Mouse (Mus musculus): ENCODE data around the gene Fkbpl. TPM values are rescaled to one million over a fixed set of nuclear protein-coding genes. Genes with fewer than 3 reads are reported as not detected.

The Fkbpl gene
- polyA plus RNA-seq, 1 experiment from 2014 or later = 14.4 TPM

DNA sequence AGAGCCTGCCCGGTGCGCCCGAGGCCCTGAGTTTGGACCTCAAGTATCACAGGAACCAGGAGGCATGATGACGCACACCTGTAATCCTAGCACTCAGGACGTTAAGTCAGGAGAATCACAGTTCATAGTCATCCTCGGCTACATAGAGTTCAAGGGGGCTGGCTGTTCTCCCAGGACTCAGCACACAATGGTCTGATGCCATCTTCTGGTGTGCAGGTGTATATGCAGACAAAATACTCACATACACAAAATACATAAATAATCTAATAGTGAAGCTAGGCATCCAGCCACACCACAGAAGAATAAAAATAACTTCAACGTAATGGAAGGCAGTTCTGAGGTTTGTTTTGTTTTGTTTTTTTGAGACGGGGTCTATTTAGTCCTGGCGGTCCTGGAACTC, 21.4 kb upstream of the Fkbpl start:
- no peaks in the 10 kb centered on the region for H3K9me3 ChIP-seq (ENCODE audit: control insufficient read depth, low read length)
- DNase-seq (ENCODE audit: low spot score, missing footprints) = no peak
- ATAC-seq (ENCODE audit: low FRiP score) = no peak
- 89% methylated on average over 9 of the region's 9 CpGs for WGBS
- no peaks in the 10 kb centered on the region for H3K27me3 ChIP-seq (ENCODE audit: control insufficient read depth, insufficient read depth, low read length)
- no peak overlapping the region for H3K9ac ChIP-seq (ENCODE audit: low read length)
- no peak overlapping the region for H3K4me2 ChIP-seq
- H3K4me1 ChIP-seq (ENCODE audit: control insufficient read depth, insufficient read depth, low read length) = peaks cover 15% of the 10 kb centered on the region
- H3K36me3 ChIP-seq (ENCODE audit: control insufficient read depth, insufficient read depth, low read length) = no peaks in the 10 kb centered on the region
- H3K27ac ChIP-seq (ENCODE audit: low read depth, low read length) = no peak overlapping the region
- H3K4me3 ChIP-seq (ENCODE audit: low read depth, low read length) = no peak overlapping the region

DNA sequence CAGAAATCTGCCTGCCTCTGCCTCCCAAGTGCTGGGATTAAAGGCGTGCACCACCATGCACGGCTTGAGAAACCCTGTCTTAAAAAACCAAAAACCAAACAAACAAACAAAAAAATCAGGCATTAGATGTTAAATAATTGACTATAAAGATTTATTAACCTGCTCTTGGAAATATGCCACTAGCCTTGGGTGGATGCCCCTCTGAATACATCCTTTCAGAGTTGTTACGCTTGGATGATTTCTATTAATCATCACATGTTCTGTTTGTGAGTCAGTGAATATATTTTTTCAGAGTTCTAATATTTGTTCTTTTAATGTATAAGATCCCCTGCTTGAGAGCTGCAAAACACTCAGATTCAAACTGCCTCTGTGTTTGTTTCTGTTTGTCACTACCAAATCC, 19.6 kb upstream of the Fkbpl start:
- no peak for DNase-seq (ENCODE audit: low spot score, missing footprints)
- H3K27ac ChIP-seq (ENCODE audit: low read depth, low read length) = no peak overlapping the region
- WGBS = 96% methylated on average over 3 of the region's 3 CpGs

GRCm38 (mm10) chr17:34626062-34626772, 18.3 kb upstream of the Fkbpl start:
- Histone ChIP-seq H3K9ac (ENCODE audit: low read length) (peak overlapping the region; percentile 64), H3K36me3 (ENCODE audit: control insufficient read depth, insufficient read depth, low read length) (no peaks in the 10 kb centered on the region), H3K4me1 (ENCODE audit: control insufficient read depth, insufficient read depth, low read length) (peaks cover 39% of the 10 kb centered on the region), H3K9me3 (ENCODE audit: control insufficient read depth, low read length) (no peaks in the 10 kb centered on the region), H3K27me3 (ENCODE audit: control insufficient read depth, insufficient read depth, low read length) (peaks cover 16% of the 10 kb centered on the region), H3K27ac (ENCODE audit: low read depth, low read length) (no peak overlapping the region), H3K4me2 (peak overlapping the region; percentile 73), H3K4me3 (ENCODE audit: low read depth, low read length) (peak overlapping the region; percentile 62)
- WGBS = 55% methylated on average over 16 of the region's 16 CpGs
- ATAC-seq (ENCODE audit: low FRiP score) = no peak
- DNase-seq (ENCODE audit: low spot score, missing footprints) = no peak

More for the DNA sequence above, 19.6 kb upstream of the Fkbpl start:
- H3K9ac ChIP-seq (ENCODE audit: low read length) = no peak overlapping the region
- no peak overlapping the region for H3K4me2 ChIP-seq
- no peaks in the 10 kb centered on the region for H3K36me3 ChIP-seq (ENCODE audit: control insufficient read depth, insufficient read depth, low read length)
- H3K27me3 ChIP-seq (ENCODE audit: control insufficient read depth, insufficient read depth, low read length) = peaks cover 3% of the 10 kb centered on the region; the same call in 1 of the 2 replicates
- H3K9me3 ChIP-seq (ENCODE audit: control insufficient read depth, low read length) = no peaks in the 10 kb centered on the region
- ATAC-seq (ENCODE audit: low FRiP score) = no peak
- no peak overlapping the region for H3K4me3 ChIP-seq (ENCODE audit: low read depth, low read length)
- peaks cover 30% of the 10 kb centered on the region for H3K4me1 ChIP-seq (ENCODE audit: control insufficient read depth, insufficient read depth, low read length)

DNA sequence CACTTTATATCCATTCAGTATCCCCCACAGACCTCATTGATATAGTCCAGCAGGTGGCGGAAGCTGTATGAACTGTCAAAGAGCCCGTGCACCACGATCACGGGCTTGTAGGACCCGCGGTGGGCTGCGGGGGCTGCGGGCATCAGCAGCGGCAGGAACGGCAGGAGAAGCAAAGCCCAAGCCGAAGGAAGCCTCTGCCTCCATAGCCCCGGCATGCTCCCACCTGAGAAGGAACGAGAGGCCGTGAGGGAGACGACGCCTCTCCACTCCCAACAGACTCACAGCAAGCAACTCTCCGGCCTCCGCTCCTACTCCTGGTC, 17.8 kb upstream of the Fkbpl start:
- ATAC-seq (ENCODE audit: low FRiP score) = peak; percentile 10; the same call in 1 of the 2 replicates
- Histone ChIP-seq H3K4me2 (peak overlapping the region; percentile 73), H3K4me1 (ENCODE audit: control insufficient read depth, insufficient read depth, low read length) (peaks cover 43% of the 10 kb centered on the region)

GRCm38 (mm10) chr17:34627093-34627942, 17.2 kb upstream of the Fkbpl start:
- peak overlapping the region; percentile 88 for H3K27ac ChIP-seq (ENCODE audit: low read depth, low read length)
- peak overlapping the region; percentile 62 for H3K4me3 ChIP-seq (ENCODE audit: low read depth, low read length)
- H3K27me3 ChIP-seq (ENCODE audit: control insufficient read depth, insufficient read depth, low read length) = peaks cover 25% of the 10 kb centered on the region
- 0% methylated on average over 43 of the region's 45 CpGs for WGBS
- ATAC-seq (ENCODE audit: low FRiP score) = peak; percentile 82
- no peaks in the 10 kb centered on the region for H3K36me3 ChIP-seq (ENCODE audit: control insufficient read depth, insufficient read depth, low read length)
- peak overlapping the region; percentile 73 for H3K4me2 ChIP-seq
- DNase-seq (ENCODE audit: low spot score, missing footprints) = peak; percentile 98
- H3K9me3 ChIP-seq (ENCODE audit: control insufficient read depth, low read length) = no peaks in the 10 kb centered on the region
- H3K4me1 ChIP-seq (ENCODE audit: control insufficient read depth, insufficient read depth, low read length) = peaks cover 47% of the 10 kb centered on the region
- peak overlapping the region; percentile 64 for H3K9ac ChIP-seq (ENCODE audit: low read length)

More for the DNA sequence above, 17.8 kb upstream of the Fkbpl start:
- Histone ChIP-seq H3K27me3 (ENCODE audit: control insufficient read depth, insufficient read depth, low read length) (peaks cover 21% of the 10 kb centered on the region), H3K36me3 (ENCODE audit: control insufficient read depth, insufficient read depth, low read length) (no peaks in the 10 kb centered on the region), H3K27ac (ENCODE audit: low read depth, low read length) (peak overlapping the region; percentile 50), H3K9me3 (ENCODE audit: control insufficient read depth, low read length) (no peaks in the 10 kb centered on the region), H3K9ac (ENCODE audit: low read length) (peak overlapping the region; percentile 64), H3K4me3 (ENCODE audit: low read depth, low read length) (peak overlapping the region; percentile 62)
- 0% methylated on average over 18 of the region's 18 CpGs for WGBS
- no peak for DNase-seq (ENCODE audit: low spot score, missing footprints)

DNA sequence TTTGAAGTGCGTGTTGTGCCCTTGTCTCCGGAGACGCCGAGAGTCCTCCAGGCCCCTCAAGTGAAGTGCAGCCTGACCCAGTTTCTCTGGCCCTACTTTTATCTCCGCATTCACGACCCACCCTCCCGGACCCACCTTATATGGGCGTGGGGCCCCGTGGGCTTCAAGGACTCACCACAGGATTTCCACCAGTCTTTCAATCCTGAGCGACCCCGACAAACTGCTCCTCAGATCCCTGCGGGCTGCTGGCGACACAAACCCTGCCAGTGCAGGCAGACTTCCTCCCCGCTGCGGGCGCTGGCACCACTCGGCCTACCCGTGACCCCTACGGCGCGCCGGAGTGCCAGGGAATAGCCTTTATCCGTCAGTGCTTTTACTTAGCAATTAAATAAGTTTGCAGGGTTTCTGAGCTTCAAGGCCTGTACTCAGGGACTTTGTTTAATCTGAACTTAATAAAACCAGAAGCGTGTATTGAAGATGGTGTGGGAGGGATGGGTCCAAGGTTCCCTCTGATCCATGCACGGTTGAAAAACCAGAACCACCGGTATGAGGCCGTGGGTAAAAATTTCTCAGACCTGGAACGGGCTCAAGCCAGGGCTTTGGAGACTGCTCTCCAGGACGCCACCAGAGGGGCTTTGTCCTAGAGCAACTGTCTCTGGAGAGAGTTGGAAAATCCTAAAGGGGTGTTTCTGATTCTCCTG, 16.5 kb upstream of the Fkbpl start, which contains the start of gene Ppt2:
Ppt2 (minus strand) TSS at position 568 of the 701 bp plus-strand sequence.
- ATAC-seq (ENCODE audit: low FRiP score) = peak; percentile 0; the same call in 1 of the 2 replicates
- WGBS = 5% methylated on average over 29 of the region's 29 CpGs

DNA sequence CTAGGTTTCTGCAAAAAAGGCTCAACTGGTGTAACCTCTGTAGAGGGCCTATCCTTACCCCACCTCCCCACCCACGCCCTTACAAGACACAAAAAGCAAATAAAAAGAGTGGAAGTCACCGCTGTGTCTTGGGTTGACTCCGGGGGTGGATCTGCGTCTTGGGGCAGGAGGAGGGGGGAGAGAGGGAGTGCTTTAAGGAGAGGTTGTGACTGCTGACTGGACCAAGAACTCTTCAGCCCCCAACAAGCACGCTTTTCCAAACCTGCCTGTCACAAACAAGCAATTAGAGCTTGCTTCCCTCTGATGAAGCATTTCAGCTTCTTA, 16.0 kb upstream of the Fkbpl start:
- Histone ChIP-seq H3K4me1 (ENCODE audit: control insufficient read depth, insufficient read depth, low read length) (peaks cover 47% of the 10 kb centered on the region), H3K9me3 (ENCODE audit: control insufficient read depth, low read length) (no peaks in the 10 kb centered on the region), H3K27me3 (ENCODE audit: control insufficient read depth, insufficient read depth, low read length) (peaks cover 26% of the 10 kb centered on the region), H3K4me3 (ENCODE audit: low read depth, low read length) (no peak overlapping the region), H3K36me3 (ENCODE audit: control insufficient read depth, insufficient read depth, low read length) (no peaks in the 10 kb centered on the region), H3K9ac (ENCODE audit: low read length) (0 out of 2 replicates have a peak overlapping the region, but pooled peaks have one; percentile 10), H3K4me2 (peak overlapping the region; percentile 73), H3K27ac (ENCODE audit: low read depth, low read length) (no peak overlapping the region)
- no peak for ATAC-seq (ENCODE audit: low FRiP score)
- no peak for DNase-seq (ENCODE audit: low spot score, missing footprints)
- 12% methylated on average over 5 of the region's 5 CpGs for WGBS

More for the DNA sequence above, 16.5 kb upstream of the Fkbpl start, which contains the start of gene Ppt2:
- no peaks in the 10 kb centered on the region for H3K36me3 ChIP-seq (ENCODE audit: control insufficient read depth, insufficient read depth, low read length)
- peak within 1 kb of the TSS; percentile 73 for H3K4me2 ChIP-seq
- peak; percentile 90 for DNase-seq (ENCODE audit: low spot score, missing footprints)
- peak within 1 kb of the TSS; percentile 62 for H3K4me3 ChIP-seq (ENCODE audit: low read depth, low read length)
- H3K9me3 ChIP-seq (ENCODE audit: control insufficient read depth, low read length) = no peaks in the 10 kb centered on the region
- peaks cover 47% of the 10 kb centered on the region for H3K4me1 ChIP-seq (ENCODE audit: control insufficient read depth, insufficient read depth, low read length)
- H3K27me3 ChIP-seq (ENCODE audit: control insufficient read depth, insufficient read depth, low read length) = peaks cover 26% of the 10 kb centered on the region
- H3K27ac ChIP-seq (ENCODE audit: low read depth, low read length) = peak within 1 kb of the TSS; percentile 88
- peak within 1 kb of the TSS; percentile 64 for H3K9ac ChIP-seq (ENCODE audit: low read length)

GRCm38 (mm10) chr17:34629221-34629751, 15.3 kb upstream of the Fkbpl start, which contains the start of gene Prrt1:
TSS of gene Prrt1 (plus strand) at chr17:34629533.
- H3K4me1 ChIP-seq (ENCODE audit: control insufficient read depth, insufficient read depth, low read length) = peaks cover 47% of the 10 kb centered on the region
- WGBS = under 1% methylated on average over 16 of the region's 16 CpGs
- H3K27ac ChIP-seq (ENCODE audit: low read depth, low read length) = no peak within 1 kb of the TSS
- H3K9ac ChIP-seq (ENCODE audit: low read length) = peak within 1 kb of the TSS; percentile 38; the same call in 1 of the 2 replicates
- H3K4me2 ChIP-seq = peak within 1 kb of the TSS; percentile 73
- peak; percentile 89 for DNase-seq (ENCODE audit: low spot score, missing footprints)
- H3K27me3 ChIP-seq (ENCODE audit: control insufficient read depth, insufficient read depth, low read length) = peaks cover 26% of the 10 kb centered on the region
- H3K9me3 ChIP-seq (ENCODE audit: control insufficient read depth, low read length) = no peaks in the 10 kb centered on the region
- peak; percentile 39 for ATAC-seq (ENCODE audit: low FRiP score)
- H3K4me3 ChIP-seq (ENCODE audit: low read depth, low read length) = peak within 1 kb of the TSS; percentile 23
- H3K36me3 ChIP-seq (ENCODE audit: control insufficient read depth, insufficient read depth, low read length) = no peaks in the 10 kb centered on the region

Measured in midbrain, embryonic 11.5 days (tissue).